Mouse (Mus musculus): ENCODE data around the gene Crygs.
"Not testable (repeated sequence)": the region's sequence is repeated elsewhere in the genome, so short reads cannot be mapped to it uniquely, and the experiment has no call there.

Gene Crygs

GRCm38 (mm10) chr16:22789908-22790367 is 21.4 kb downstream of the Crygs start:
- no peak for DNase-seq (ENCODE audit: low spot score in 2 of 2)

DNA sequence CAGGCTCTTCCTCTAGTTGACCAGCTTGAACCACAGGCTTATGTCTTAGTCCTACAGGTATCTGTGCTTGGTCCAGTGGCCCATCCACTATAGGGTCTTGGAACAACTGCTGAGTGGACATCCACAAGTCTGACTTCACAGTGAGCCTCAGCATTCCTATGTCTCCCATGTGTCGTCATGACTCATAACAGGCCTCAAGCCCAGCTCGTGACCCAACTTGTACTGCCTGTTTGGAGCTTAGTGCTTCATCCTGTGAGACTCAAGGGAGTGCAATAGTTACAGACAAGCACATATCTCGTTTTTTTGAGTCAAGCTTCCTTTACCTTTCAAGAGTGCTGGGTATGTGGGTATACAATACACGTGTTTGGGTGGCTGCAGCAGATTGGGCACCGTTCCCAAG is 28.7 kb downstream of the Crygs start:
- DNase-seq (ENCODE audit: low spot score in 2 of 2): no peak

DNA sequence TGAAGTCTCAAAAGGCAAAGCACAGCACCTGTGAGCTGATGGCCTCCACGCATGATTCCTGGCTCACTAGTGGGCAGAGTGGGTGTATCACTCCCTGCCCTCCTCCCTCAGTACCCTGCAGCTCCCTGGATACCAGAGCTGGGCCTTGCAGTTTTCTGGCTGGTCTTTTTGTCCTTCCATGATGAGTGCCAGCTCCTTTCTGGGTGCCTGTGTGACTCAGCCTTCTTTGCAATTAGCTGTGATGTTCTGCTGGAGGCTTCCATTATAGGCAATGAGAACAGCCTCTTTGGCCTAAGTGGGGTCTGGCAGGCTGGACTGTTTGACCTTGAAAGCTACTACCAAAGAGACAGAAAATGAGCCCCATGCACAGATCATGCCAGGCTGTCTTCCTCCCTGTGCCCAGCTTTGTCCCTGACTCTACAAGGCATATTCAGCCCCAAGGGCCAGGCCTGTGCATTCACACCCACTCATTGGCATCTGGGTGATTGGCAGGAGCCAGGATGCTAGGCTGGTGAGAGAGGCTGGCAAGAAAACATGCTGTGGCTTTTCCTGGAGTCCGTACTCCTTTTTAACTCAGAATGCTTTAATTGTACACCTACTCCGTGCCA is 32.0 kb downstream of the Crygs start:
- DNase-seq (ENCODE audit: low spot score in 2 of 2): no peak

DNA sequence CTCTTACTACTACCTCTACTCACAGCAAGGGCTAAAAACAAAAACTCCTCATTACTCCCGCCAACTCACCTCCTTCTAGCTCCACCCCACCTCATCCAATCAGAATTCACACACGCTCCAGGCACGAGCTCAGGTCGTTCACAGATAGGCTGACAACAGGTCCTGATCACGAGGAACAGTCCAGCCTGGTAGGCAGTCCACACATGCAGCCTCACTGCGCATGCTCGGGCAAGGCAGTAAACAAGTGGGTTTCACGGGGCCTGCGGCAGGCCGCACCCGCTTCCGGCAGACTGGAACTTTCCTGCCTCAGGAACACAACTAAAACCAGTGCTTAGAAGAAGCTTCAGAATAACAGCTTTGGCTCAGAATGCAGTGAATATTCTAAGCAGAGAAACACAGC is 33.1 kb downstream of the Crygs start:
- DNase-seq (ENCODE audit: low spot score in 2 of 2): not testable (repeated sequence)

- no peak for DNase-seq (ENCODE audit: low spot score in 2 of 2)
These were observed 35.8 kb downstream of the Crygs start for GRCm38 (mm10) chr16:22775471-22775985.

DNA sequence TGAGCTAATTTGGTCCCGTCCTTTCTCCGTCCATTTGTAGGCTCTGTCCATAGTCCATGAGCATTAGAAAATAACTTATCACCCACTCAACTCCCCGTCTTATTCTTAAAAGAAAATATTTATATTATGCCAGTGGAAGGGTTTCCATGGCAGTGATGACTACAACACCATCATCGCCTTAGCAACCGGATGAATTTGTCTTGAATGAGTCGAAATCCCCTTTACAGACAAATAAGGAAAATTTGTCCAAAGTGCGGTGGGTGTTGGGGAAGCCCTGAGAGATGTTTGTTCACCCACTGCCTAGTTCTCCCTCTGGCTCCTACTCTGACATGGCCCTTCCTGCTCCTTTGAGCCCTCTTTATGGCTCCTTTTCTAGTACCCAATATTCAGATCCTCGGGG is 42.7 kb downstream of the Crygs start:
- DNase-seq (ENCODE audit: low spot score in 2 of 2): no peak

- DNase-seq (ENCODE audit: low spot score in 2 of 2): no peak
These were observed 44.0 kb downstream of the Crygs start for GRCm38 (mm10) chr16:22767405-22767804.

DNA sequence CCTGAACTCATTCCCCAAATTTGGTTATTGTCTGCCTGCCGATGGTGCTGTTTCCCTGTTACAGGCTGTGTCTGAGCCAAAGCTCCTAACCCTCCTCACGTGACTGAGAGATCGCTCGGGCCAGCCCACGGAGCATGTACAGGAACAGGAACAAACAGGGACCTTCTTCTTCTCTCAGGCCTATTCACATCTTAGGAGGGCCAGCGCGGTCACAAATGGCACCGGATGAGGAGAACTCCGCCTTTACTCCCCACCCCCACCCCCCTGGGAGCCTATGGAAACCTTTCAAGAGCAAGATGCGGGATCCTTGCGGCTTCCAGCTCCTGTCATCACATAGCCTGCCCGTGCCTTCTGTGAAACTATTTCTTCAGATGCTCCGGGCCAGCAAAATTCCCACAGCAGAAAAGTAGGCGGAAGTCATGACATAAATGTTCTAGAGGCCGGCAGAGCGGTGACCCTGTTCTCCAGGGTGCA is 44.6 kb downstream of the Crygs start:
- DNase-seq (ENCODE audit: low spot score in 2 of 2): no peak

DNA sequence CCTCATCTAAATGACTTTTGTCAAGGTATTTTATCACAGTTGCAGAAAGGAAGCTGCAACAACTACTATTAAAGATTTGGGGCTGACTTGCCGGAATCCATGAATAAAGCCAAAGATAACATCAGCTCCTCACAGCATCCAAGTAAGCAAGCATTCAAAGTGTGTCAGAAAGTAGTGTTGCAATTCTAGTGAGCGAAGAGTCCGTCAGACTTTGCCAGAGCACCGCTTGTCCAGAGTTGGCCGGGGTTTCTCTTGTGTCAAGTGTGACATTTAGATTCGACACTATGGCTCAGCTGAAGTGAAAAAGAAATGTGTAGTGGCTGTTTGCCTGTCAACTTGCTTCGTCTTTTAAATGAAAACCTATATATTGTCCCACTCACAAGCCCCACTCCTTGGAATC is 45.8 kb downstream of the Crygs start:
- DNase-seq (ENCODE audit: low spot score in 2 of 2): no peak

Data from spleen, postnatal 14 days (tissue).